Mouse (Mus musculus) heart, adult 10 weeks (tissue): Measurements from ENCODE around the gene Tep1. TPM values are rescaled to one million over a fixed set of nuclear protein-coding genes. Genes with fewer than 3 reads are reported as not detected.

Experiments used
- polyA plus RNA-seq: library from polyadenylated mRNA; stranded (reverse); fragments of 350-450 nt; fragmentation: Illumina TruSeq; extraction: RNeasy Lipid Tissue Mini Kit (QIAGEN cat#74804); gene quantifications from one replicate; pipeline ENCODE4 v1.2.3, GENCODE M21; 2014; ENCODE audit warnings: low read depth, low replicate concordance

Tep1 gene
- polyA plus RNA-seq: 11.9 TPM

GRCm38 (mm10) chr14:50869889-50870804 lies at the start of gene Tep1:
TSS of gene Tep1 (minus strand) at chr14:50870560.

DNA sequence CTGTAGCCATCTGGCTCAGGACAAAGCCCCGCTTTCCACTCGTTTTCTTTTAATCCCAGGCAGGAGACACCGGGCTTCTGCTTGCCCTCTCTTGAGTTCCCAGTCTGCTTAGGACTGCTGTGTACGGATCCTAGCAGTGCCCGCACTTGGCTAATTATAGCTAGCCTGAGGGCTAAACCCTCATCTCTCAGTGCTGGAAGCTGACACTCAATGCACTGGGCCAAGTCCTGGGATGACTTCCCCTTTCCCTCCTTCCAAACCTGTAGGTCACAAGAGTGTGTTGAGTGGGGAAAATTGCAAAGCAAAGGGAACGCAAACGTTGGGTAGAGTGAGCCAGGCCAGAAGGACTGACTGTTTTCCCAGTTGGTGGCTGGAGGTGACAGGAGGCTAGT lies 27.0 kb upstream of the Tep1 start, which contains the start of gene Klhl33:
Gene Klhl33, minus strand, starts transcription at position 134 of the 392 bp plus-strand sequence.

GRCm38 (mm10) chr14:50807487-50808072 lies 62.8 kb downstream of the Tep1 start, which contains the start of the genes Ccnb1ip1 and Parp2:
TSS of gene Ccnb1ip1 (minus strand) at chr14:50807732.
TSS of gene Parp2 (plus strand) at chr14:50807841.

GRCm38 (mm10) chr14:50785251-50785637 lies 85.1 kb downstream of the Tep1 start, which contains the start of gene Ttc5:
TSS of gene Ttc5 (minus strand) at chr14:50785519.

Other genes starting within 250 kb of the Tep1 start
- not detected for gene Olfr745, start 231.2 kb downstream of the Tep1 start, polyA plus RNA-seq
- gene Olfr746, start 223.5 kb downstream of the Tep1 start, polyA plus RNA-seq: not detected
- gene Olfr747, start 177.4 kb downstream of the Tep1 start, polyA plus RNA-seq: not detected
- not detected for gene Olfr748, start 163.2 kb downstream of the Tep1 start, polyA plus RNA-seq
- gene Olfr749, start 125.5 kb downstream of the Tep1 start, polyA plus RNA-seq: not detected
- gene Ttc5, start 85.0 kb downstream of the Tep1 start, polyA plus RNA-seq: 14.7 TPM
- gene Ccnb1ip1, start 62.8 kb downstream of the Tep1 start, polyA plus RNA-seq: not detected
- gene Parp2, start 62.7 kb downstream of the Tep1 start, polyA plus RNA-seq: 27.9 TPM
- gene Klhl33, start 26.9 kb upstream of the Tep1 start, polyA plus RNA-seq: 25.9 TPM
- 91.8 TPM for gene Osgep, start 54.3 kb upstream of the Tep1 start, polyA plus RNA-seq
- 31.2 TPM for gene Apex1, start 54.4 kb upstream of the Tep1 start, polyA plus RNA-seq
- 27.1 TPM for gene Pip4p1, start 60.3 kb upstream of the Tep1 start, polyA plus RNA-seq
- gene Pnp, start 60.5 kb upstream of the Tep1 start, polyA plus RNA-seq: 19.7 TPM
- 15.3 TPM for gene Gm49342, start 74.0 kb upstream of the Tep1 start, polyA plus RNA-seq
- 0.60 TPM for gene Pnp2, start 85.4 kb upstream of the Tep1 start, polyA plus RNA-seq
- 0.73 TPM for gene Rnase10, start 137.2 kb upstream of the Tep1 start, polyA plus RNA-seq
- gene Rnase9, start 171.3 kb upstream of the Tep1 start, polyA plus RNA-seq: not detected
- gene Rnase11, start 179.6 kb upstream of the Tep1 start, polyA plus RNA-seq: not detected
- gene Rnase12, start 187.1 kb upstream of the Tep1 start, polyA plus RNA-seq: not detected
- gene Olfr750, start 203.9 kb upstream of the Tep1 start, polyA plus RNA-seq: not detected
- gene Rnase4, start 220.5 kb upstream of the Tep1 start, polyA plus RNA-seq: 92.6 TPM
- 10.6 TPM for gene Ang, start 220.6 kb upstream of the Tep1 start, polyA plus RNA-seq
- not detected for gene Eddm3b, start 243.9 kb upstream of the Tep1 start, polyA plus RNA-seq